In genomic region chr11:22846093-22846835, GRCm38 (mm10) we compare ENCODE assay signal across 16 mouse cellular contexts. TPM values are rescaled to one million over a fixed set of nuclear protein-coding genes. Genes with fewer than 3 reads are reported as not detected.
A peak's percentile ranks its signal among the peaks of the same experiment; 100 is the strongest.
DNase-seq lines count a peak whose midpoint lies in the region; ATAC-seq and TF ChIP-seq lines count a peak whose summit lies in the region.
"Had no signal": no experiment of that assay in that cellular context is flagged by ENCODE, and none has a peak within 500 bp of the region (broad histone marks: within the 10 kb centered on the region; RNA-seq: fewer than 3 reads in every experiment).

No protein-coding gene starts in this region.

- peaks cover 75% of the 10 kb centered on the region for H3K4me1 ChIP-seq in kidney, adult 2 months (ENCODE audit: control insufficient read depth, insufficient read depth, low read length)
- peaks cover 96% of the 10 kb centered on the region for H3K4me1 ChIP-seq in G1E (ENCODE audit: insufficient read depth, low read depth, low read length)
- H3K4me1 ChIP-seq in liver, embryonic 16.5 days (ENCODE audit: control insufficient read depth, low read depth, low read length): peaks cover 83% of the 10 kb centered on the region

- no peaks in the 10 kb centered on the region for H3K9me3 ChIP-seq in G1E (replicated peaks)
- no peaks in the 10 kb centered on the region for H3K9me3 ChIP-seq in liver, embryonic 16.5 days (replicated peaks; ENCODE audit: control insufficient read depth, low read length)
- H3K9me3 ChIP-seq: embryonic facial prominence, embryonic 15.5 days; lung, embryonic 15.5 days; neural tube, embryonic 12.5 days; stomach, embryonic 15.5 days had no signal

- no peaks in the 10 kb centered on the region for H3K36me3 ChIP-seq in kidney, adult 2 months (ENCODE audit: control insufficient read depth, insufficient read depth, low read length)
- H3K36me3 ChIP-seq in G1E (replicated peaks): peaks cover 29% of the 10 kb centered on the region
- no peaks in the 10 kb centered on the region for H3K36me3 ChIP-seq in liver, embryonic 16.5 days (ENCODE audit: control insufficient read depth, insufficient read depth)
- H3K36me3 ChIP-seq: embryonic facial prominence, embryonic 15.5 days; lung, embryonic 15.5 days; neural tube, embryonic 12.5 days; stomach, embryonic 15.5 days had no signal

- peak; percentile 12 for DNase-seq in kidney, adult 2 months
- no peak for DNase-seq in kidney, postnatal 36 days
- peak; percentile 86 for DNase-seq in A20 (ENCODE audit: low read depth, low spot score)
- DNase-seq in G1E (ENCODE audit: low spot score): no peak
- DNase-seq in cerebellum, adult 11 months: no peak
- DNase-seq in ovary, adult 18-20 months (ENCODE audit: low spot score): no peak
- no peak for DNase-seq in cerebellum, postnatal 36 days
- DNase-seq: forebrain, postnatal 0 days; heart, postnatal 36 days; midbrain, embryonic 14.5 days had no signal

- H3K4me2 ChIP-seq in liver, embryonic 16.5 days (ENCODE audit: low read depth, low read length): peak overlapping the region; percentile 7; the same call in 1 of the 2 replicates
- H3K4me2 ChIP-seq: embryonic facial prominence, embryonic 15.5 days; lung, embryonic 15.5 days; neural tube, embryonic 12.5 days; stomach, embryonic 15.5 days had no signal

- H3K4me3 ChIP-seq in kidney, adult 2 months (ENCODE audit: insufficient read depth, low read depth, low read length): no peak overlapping the region
- peak overlapping the region; percentile 66; the same call in 1 of the 2 replicates for H3K4me3 ChIP-seq in G1E (ENCODE audit: low read depth, low read length)
- H3K4me3 ChIP-seq in liver, embryonic 16.5 days (ENCODE audit: low read depth, low read length): no peak overlapping the region
- H3K4me3 ChIP-seq: embryonic facial prominence, embryonic 15.5 days; lung, embryonic 15.5 days; neural tube, embryonic 12.5 days; stomach, embryonic 15.5 days had no signal

- H3K27ac ChIP-seq in kidney, adult 2 months (ENCODE audit: insufficient read depth, low read depth, low read length): peak overlapping the region; percentile 17
- H3K27ac ChIP-seq in liver, embryonic 16.5 days (ENCODE audit: low read length): peak overlapping the region; percentile 66
- H3K27ac ChIP-seq: embryonic facial prominence, embryonic 15.5 days; lung, embryonic 15.5 days; neural tube, embryonic 12.5 days; stomach, embryonic 15.5 days had no signal

- TF ChIP-seq POLR2A in kidney, adult 2 months (IDR thresholded peaks at IDR 0.05; ENCODE audit: low read depth, low read length): no peak

- TF ChIP-seq CTCF in kidney, adult 2 months (conservative IDR thresholded peaks at IDR 0.05; ENCODE audit: insufficient read depth, insufficient read length, low read depth, low read length): no peak
- no peak for TF ChIP-seq CTCF in G1E (IDR thresholded peaks at IDR 0.05; ENCODE audit: low read depth, low read length)

- no peak for ATAC-seq in G1E (ENCODE audit: extremely low read depth, insufficient number of reproducible peaks, low FRiP score, poor library complexity, severe bottlenecking)
- no peak for ATAC-seq in liver, embryonic 16.5 days (ENCODE audit: low read depth)
- ATAC-seq: forebrain, postnatal 0 days; intestine, postnatal 0 days had no signal

- H3K27me3 ChIP-seq in kidney, adult 2 months (replicated peaks; ENCODE audit: control insufficient read depth, insufficient read depth, low read length): no peaks in the 10 kb centered on the region
- no peaks in the 10 kb centered on the region for H3K27me3 ChIP-seq in G1E (ENCODE audit: insufficient read depth, low read length)
- no peaks in the 10 kb centered on the region for H3K27me3 ChIP-seq in liver, embryonic 16.5 days (ENCODE audit: control insufficient read depth, insufficient read depth, low read depth, low read length)
- H3K27me3 ChIP-seq: embryonic facial prominence, embryonic 15.5 days; lung, embryonic 15.5 days; neural tube, embryonic 12.5 days; stomach, embryonic 15.5 days had no signal

- 33% methylated on average over 6 of the region's 6 CpGs for WGBS in kidney, adult 2 months
- 17% methylated on average over 6 of the region's 6 CpGs for WGBS in liver, embryonic 16.5 days (ENCODE audit: insufficient replicate concordance)

- H3K9ac ChIP-seq in liver, embryonic 16.5 days (ENCODE audit: low read depth, low read length): peak overlapping the region; percentile 27; the same call in 1 of the 2 replicates
- H3K9ac ChIP-seq: embryonic facial prominence, embryonic 15.5 days; forebrain, postnatal 0 days; lung, embryonic 15.5 days; neural tube, embryonic 12.5 days; stomach, embryonic 15.5 days had no signal

RNA-seq across cellular contexts. Expression of gene B3gnt2, which starts 14.5 kb away (rescaled TPM):
- polyA plus RNA-seq in kidney, adult 2 months (2012; rRNA removed): 19.5 and 21.0 TPM in 2 replicates
- 57.9 and 65.7 TPM in 2 replicates for total RNA-seq in G1E (2014; fragmentation: Nextera tagmentation)
- total RNA-seq in G1E (2017): 26.3 and 43.4 TPM in 2 replicates
- polyA plus RNA-seq in G1E (2012): 8.8 and 11.5 TPM in 2 replicates
- polyA plus RNA-seq in liver, embryonic 16.5 days (2015; fragmentation: Nextera tagmentation; extraction: Ambion mirVana): 4.4 and 6.6 TPM in 2 replicates

Comparison
In these comparisons a context has a peak if more than half of its experiments do, and no peak if none do; other contexts are left out.
1. DNase-seq: peak in kidney, adult 2 months (single experiment) and A20 (single experiment); none in kidney, postnatal 36 days (0 of 2), G1E (single experiment), cerebellum, adult 11 months (single experiment), ovary, adult 18-20 months (single experiment) and cerebellum, postnatal 36 days (0 of 2).